Mouse (Mus musculus) thymus, postnatal 25 days (tissue): Measurements from ENCODE around the gene Ganab.

Source experiments
- DNase-seq: peaks from one replicate; pipeline ENCODE4 v3.0.0; 2022

The Ganab gene

DNA sequence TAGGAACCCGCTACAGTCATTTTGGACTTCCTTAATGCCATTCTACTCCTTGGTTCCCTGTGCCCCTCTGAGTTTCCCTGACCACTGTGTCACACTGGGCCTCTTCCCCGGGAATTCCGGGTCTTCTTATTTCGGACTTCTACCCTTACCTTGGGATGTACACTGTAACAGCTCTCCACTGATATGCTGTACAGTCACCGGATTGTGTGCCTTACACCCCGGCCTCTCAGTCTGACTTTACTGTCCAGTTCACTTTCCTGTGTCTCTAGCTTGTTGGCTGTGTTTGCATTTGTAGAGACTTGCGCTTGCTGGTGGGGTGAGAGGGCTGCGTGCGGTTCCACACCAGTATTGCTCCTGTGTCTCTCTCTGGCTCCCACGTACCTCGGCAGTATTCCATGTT is 32.2 kb downstream of the Ganab start:
- no peak for DNase-seq

DNA sequence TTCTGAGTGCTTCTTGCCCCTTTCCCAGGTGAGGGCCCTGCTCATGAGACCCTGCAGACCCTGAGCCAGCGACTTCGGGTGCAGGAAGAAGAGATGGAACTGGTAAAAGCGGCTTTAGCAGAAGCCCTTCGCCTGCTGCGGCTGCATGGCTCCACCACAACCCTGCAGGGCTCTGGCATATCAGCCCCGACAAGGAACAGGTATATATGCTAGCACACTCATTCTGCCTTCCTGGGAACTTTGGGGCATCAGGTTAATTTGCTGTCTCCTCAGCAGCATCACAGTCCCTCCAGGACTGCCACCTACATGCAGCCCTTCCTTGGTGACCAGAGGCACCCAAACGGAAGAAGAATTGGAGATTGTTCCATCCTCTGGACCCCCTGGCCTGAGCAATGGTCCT is 32.9 kb downstream of the Ganab start:
- DNase-seq = no peak

DNA sequence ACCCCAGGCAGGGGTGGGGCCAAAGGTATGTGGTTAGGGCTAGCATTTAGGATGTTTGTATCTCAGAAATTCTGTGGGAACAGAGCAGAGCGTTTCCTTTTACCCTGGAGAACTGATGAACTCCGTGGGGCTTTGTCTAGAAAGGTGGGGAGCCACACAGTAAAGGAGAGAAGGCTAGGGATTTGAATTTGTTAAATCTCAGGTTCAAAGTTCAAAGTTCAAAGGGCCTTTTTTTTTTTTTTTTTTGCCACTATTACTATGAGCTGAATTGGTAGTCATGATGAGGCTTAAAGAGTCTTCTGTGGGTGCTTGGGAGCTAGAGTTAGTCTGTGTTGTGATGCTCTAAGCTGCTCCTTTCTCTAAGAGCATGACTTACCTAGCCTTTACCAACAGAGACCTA is 38.9 kb downstream of the Ganab start:
- no peak for DNase-seq

DNA sequence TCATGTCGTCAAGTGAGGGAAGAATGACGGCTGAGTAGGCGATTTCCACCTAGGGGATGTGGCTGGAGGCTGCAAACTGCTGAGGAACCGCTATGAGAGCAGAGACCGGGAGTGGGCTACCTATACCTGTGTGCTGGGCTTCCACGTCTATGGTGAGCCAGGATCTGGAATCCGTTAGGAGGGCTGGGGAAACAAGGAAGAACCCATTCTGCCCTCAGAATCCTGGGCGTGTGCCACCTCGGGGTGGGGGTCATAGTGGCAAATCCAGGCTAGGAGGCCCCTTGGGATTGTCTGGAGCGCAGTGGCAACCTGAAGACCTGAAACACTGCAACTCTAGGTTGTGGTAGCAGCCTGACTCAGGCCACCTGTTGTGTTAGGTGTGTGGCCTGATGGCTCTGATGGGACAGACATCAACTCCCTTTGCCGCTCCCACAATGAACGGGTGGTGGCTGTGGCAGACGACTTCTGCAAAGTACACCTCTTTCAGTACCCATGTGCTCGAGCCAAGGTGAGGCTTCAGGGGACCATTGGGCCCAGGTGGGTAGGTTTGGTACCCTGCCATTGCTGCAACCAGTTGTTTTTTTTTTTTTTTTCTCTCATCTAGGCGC is 42.8 kb downstream of the Ganab start:
- no peak for DNase-seq

GRCm38 (mm10) chr19:8941136-8941514 is 43.3 kb downstream of the Ganab start:
- no peak for DNase-seq

DNA sequence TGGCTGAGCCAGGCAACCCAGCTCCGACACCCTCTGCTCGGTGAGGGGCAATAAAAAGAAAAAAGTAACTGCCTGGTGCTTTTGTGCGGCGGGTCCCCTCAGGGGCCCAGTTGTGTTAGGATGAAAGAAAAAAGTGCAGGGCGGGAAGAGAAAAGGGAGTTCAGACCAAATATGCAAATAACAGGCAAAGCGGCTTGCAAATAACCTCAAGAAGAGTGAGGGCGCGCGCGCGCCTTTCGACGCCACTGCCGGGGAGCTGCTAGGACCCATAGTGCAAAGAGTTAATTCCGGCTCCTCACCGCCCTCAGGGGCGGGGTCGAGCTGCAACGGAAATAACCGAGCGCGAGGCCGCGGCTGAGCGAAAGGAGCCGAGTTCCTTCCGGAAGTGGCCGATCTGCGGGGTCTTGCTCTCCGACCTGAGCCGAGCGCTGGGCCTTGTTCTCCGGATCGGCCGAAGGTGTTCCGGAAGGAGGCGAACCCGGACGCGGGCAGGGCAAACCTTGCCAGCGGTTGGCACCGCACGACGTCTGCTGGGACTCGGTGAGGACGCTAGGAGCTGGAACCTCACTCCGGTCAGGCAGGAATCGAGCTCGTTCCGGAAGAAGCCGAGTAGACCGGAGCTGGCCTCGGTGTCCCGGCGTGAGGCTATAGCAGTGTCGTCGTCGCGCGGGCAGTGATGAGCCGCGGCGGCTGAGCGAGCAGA is 43.8 kb downstream of the Ganab start, which contains the start of gene Mta2:
Mta2 (plus strand) TSS at position 361 of the 703 bp plus-strand sequence.
- DNase-seq = peak; percentile 98

DNA sequence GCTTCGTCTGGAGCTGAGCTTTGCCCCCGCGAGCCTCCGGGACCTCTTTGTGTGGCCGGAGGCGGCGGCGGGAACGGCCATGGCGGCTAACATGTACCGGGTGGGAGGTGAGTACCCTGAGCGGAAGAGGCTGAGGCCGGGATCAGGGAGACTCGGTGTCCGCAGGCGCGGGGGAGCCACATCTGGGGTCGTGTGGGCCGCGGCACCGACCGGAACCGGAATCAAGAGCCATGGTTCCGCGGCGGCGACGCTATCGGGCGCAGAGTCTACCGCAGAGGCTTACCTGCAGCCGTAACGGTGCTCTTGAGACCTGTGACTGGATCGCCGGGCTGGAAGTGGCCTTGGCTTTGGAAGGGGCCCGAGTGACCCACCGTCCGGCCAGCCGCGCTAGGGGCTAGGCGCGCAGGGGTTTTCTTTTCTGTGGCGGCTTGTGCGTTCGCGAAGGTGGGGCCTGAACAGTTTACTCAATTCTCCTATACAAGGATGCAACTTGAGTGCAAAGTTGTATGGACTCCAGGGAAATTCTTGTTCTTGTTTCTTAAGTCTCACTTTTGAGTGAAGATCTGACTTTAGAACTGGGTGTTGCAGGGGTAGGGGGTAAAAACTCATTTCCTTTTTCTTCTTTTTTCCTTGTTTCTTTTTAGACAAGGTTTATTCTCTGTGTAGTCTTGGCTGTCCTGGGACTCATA is 44.5 kb downstream of the Ganab start:
- no peak for DNase-seq

DNA sequence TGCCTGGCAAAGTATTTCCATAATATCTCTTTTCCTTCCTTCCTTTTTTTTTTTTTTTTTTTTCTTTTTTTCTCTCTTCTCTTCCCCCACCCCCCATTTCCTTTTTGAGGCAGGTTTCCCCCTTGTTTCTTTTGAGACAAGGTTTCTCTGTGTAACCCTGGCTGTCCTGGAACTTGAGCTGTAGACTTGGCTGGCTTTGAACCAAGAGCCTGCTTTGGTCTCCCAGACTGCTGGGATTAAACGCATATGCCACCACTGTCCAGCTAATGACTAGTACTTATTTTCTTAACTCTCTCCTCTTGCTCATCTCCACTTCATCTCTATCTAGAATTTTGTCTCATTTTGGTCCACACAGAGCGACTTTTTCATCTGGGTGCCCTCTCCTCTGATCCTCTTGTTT is 45.2 kb downstream of the Ganab start:
- no peak for DNase-seq

DNA sequence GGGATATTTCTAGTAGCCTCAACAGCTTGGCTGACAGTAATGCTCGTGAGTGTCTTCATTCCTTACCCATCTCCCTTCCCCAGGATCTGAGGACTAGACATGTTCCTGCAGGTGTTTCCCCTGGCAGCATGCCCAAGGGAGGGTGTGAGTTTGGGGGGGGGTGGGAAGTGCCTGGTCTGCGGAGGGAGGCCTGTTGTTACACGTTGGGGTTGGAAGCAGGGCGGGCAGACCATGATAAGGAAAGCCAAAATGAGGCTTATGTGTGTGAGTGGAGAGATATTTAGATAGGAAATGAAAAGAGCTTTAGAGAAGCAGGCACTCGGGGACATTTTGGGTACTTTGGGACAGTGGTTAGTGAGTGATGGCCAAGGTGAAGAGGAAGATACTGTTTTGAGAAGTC is 46.2 kb downstream of the Ganab start:
- no peak for DNase-seq

DNA sequence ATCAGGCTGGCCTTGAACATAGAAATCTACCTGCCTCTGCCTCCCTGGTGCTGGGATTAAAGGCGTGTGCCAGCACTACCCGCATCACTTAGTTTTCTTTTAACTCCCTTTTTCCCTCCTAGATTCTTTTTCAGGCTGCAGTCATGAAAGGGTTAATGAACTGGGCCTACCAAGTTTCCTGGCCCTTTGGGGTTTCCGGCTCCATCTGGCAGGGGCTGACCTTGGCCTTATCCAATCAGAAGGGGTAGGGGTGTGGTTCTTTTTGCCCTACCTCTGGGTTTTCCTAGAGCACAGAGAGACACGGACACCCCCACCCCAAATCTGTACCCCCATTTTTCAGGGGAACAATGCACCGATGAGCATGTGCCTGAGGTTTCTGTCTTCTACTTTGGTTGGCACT is 46.9 kb downstream of the Ganab start:
- DNase-seq = peak; percentile 65

- DNase-seq = no peak
Observed at GRCm38 (mm10) chr19:8945251-8945650, 47.4 kb downstream of the Ganab start.

GRCm38 (mm10) chr19:8946929-8947328 is 49.1 kb downstream of the Ganab start:
- no peak for DNase-seq

DNA sequence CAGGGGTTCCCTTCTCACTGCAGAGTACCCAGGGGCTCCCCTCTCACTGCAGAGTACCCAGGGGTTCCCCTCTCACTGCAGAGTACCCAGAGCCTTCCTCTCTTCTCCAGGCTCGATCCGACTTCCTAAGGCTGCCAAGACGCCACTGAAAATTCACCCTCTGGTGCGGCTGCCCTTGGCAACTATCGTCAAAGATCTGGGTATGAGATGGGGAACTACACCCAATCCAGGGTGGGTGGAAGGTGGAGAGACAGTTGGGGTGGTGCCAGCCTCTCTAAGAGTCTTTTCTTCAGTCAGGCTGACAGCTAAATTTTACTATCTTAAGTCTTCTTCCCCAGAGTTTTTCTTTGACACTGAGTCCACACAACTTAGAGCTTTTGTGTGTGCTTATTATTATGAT is 52.3 kb downstream of the Ganab start:
- DNase-seq = no peak

DNA sequence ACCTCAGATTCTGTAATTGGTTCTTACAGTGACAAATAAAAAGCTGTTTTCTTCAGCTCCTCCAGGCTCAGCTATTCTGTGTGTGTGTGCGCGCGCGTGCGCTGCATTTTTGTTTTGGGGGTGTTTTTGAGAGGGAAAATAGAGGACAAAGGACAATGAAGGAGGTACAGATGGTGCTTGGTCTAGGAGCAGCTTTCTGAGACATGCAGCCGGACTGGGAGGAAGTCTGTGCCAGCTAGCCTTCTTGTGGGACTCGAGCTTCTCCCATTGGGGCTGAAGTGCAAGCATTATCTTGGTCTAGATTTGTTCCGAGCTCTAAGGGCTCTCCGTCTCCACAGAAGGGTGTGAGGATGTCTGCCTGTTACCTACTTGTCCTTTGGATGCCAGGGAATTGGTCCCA is 54.4 kb downstream of the Ganab start:
- no peak for DNase-seq

GRCm38 (mm10) chr19:8953135-8954039 is 55.5 kb downstream of the Ganab start, which contains the start of gene Tut1:
TSS of gene Tut1 (plus strand) at chr19:8953847.
- DNase-seq = peak; percentile 92

- DNase-seq = no peak
Observed at GRCm38 (mm10) chr19:8954171-8954570, 56.3 kb downstream of the Ganab start.

- DNase-seq = no peak
Observed at GRCm38 (mm10) chr19:8962256-8962655, 64.4 kb downstream of the Ganab start.

GRCm38 (mm10) chr19:8965075-8965474 is 67.2 kb downstream of the Ganab start:
- DNase-seq = no peak

- DNase-seq = no peak
Observed at GRCm38 (mm10) chr19:8965771-8966170, 67.9 kb downstream of the Ganab start.

DNA sequence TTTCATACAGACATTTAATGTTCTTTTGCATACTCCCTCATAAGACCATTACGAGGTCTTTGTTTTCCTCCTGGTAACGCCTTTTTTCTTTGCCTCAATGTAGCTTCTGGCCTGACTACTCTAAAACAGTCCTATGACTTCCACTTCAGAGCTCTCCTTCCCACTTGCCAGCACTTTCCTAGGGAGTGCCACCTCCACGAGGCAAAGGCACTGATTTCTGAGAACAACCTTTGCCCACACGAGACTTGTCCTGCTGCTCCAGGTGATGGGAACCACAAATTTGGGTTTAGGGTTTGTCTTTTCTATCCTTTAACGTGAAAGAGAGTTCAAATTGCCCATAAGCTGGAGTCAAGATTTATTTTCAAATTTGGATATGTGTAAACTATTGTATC is 68.3 kb downstream of the Ganab start:
- no peak for DNase-seq
